Mouse (Mus musculus) limb, embryonic 14.5 days (tissue): ENCODE measurements around the gene Sco1. TPM values are rescaled to one million over a fixed set of nuclear protein-coding genes. Genes with fewer than 3 reads are reported as not detected.
"Not testable (repeated sequence)": the region's sequence is repeated elsewhere in the genome, so short reads cannot be mapped to it uniquely, and the experiment has no call there.

ENCODE experiments used
- ATAC-seq: fragments of 200-750 bp; cut with Nextera tagmentation; 2 replicates; pipeline ENCODE4 v1.8.0; 2017; ENCODE audit warnings: low read depth, moderate number of reproducible peaks, moderate TSS enrichment; ENCODE audit not compliant: low FRiP score
- DNase-seq: peaks from one replicate; pipeline ENCODE4 v3.0.0-alpha.2; 2015; ENCODE audit warnings: low spot score
- H3K27ac ChIP-seq: fragments of 300-500 bp; sonication (generic); replicated peaks from 2 replicates; pipeline ENCODE4 v1.5.1; 2014; ENCODE audit warnings: low read depth, mild to moderate bottlenecking, low read length, moderate library complexity, mixed read lengths
- H3K27me3 ChIP-seq: fragments of 300-500 bp; sonication (generic); 2 replicates; pipeline ENCODE4 v1.6.1; 2014; ENCODE audit warnings: low read length, mixed read lengths; ENCODE audit not compliant: control insufficient read depth, insufficient read depth
- H3K36me3 ChIP-seq: fragments of 300-500 bp; sonication (generic); 2 replicates; pipeline ENCODE4 v1.6.1; 2014; ENCODE audit warnings: mild to moderate bottlenecking, low read length, moderate library complexity, mixed read lengths; ENCODE audit not compliant: control insufficient read depth, insufficient read depth
- H3K4me1 ChIP-seq: fragments of 300-500 bp; sonication (generic); 2 replicates; pipeline ENCODE4 v1.6.1; 2014; ENCODE audit warnings: antibody characterized with exemption, low read length, mixed read lengths; ENCODE audit not compliant: control insufficient read depth, insufficient read depth
- H3K4me2 ChIP-seq: fragments of 300-500 bp; sonication (generic); replicated peaks from 2 replicates; pipeline ENCODE4 v1.6.1; 2014; ENCODE audit warnings: low read depth, mild to moderate bottlenecking, low read length, moderate library complexity; ENCODE audit not compliant: severe bottlenecking
- H3K4me3 ChIP-seq: fragments of 300-500 bp; sonication (generic); replicated peaks from 2 replicates; pipeline ENCODE4 v1.5.1; 2014; ENCODE audit warnings: low read length
- H3K9ac ChIP-seq: fragments of 300-500 bp; sonication (generic); 2 replicates; pipeline ENCODE4 v1.6.1; 2014; ENCODE audit warnings: mild to moderate bottlenecking, low read depth, low read length, moderate library complexity; ENCODE audit not compliant: severe bottlenecking
- H3K9me3 ChIP-seq: fragments of 300-500 bp; sonication (generic); 2 replicates; pipeline ENCODE4 v1.6.1; 2016; ENCODE audit warnings: low read length; ENCODE audit not compliant: control insufficient read depth
- POLR2A ChIP-seq: fragments of 200-500 bp; IDR thresholded peaks from 2 replicates; pipeline ENCODE4 v1.8.0; 2012; ENCODE audit warnings: inconsistent platforms, mild to moderate bottlenecking, moderate library complexity, borderline replicate concordance; ENCODE audit not compliant: insufficient read depth, insufficient read length; ENCODE audit errors: extremely low read depth
- WGBS: fragments of 180-500 bp; shearing (Covaris S2); extraction: QIAGEN DNeasy Blood & Tissue Kit; methylation state at CpG from one replicate; pipeline ENCODE4 v1.1.7; 2014; 5-methylcytosine and 5-hydroxymethylcytosine counted together
- polyA plus RNA-seq, 2 experiments: library from polyadenylated mRNA; depleted of rRNA in 1 of 2; stranded (reverse) in 1 of 2; unstranded in 1 of 2; fragments of >200 nt; fragmentation: Nextera tagmentation in 1 of 2; extraction: Ambion mirVana in 1 of 2; gene quantifications; 2 replicates each; pipeline versions ENCODE4 v1.2.1 to v1.2.3; 2012 to 2014

The Sco1 gene
- polyA plus RNA-seq, 2 experiments = 8.8 to 15.8 TPM

- TF ChIP-seq POLR2A = no peak
- ATAC-seq = no peak
- 7% methylated on average over 6 of the region's 6 CpGs for WGBS
Measured at GRCm38 (mm10) chr11:67085489-67085888, 33.0 kb downstream of the Sco1 start.

GRCm38 (mm10) chr11:67086467-67087164, 34.1 kb downstream of the Sco1 start:
- ATAC-seq = no peak

More at GRCm38 (mm10) chr11:67085489-67085888, 33.0 kb downstream of the Sco1 start:
- Histone ChIP-seq H3K4me3 (no peak overlapping the region), H3K4me1 (no peaks in the 10 kb centered on the region), H3K9ac (no peak overlapping the region), H3K27ac (no peak overlapping the region), H3K36me3 (no peaks in the 10 kb centered on the region), H3K9me3 (no peaks in the 10 kb centered on the region), H3K4me2 (no peak overlapping the region), H3K27me3 (peaks cover 13% of the 10 kb centered on the region; the same call in 1 of the 2 replicates)
- peak; percentile 88 for DNase-seq

GRCm38 (mm10) chr11:67087225-67087624, 34.8 kb downstream of the Sco1 start:
- H3K27me3 ChIP-seq = peaks cover 13% of the 10 kb centered on the region; the same call in 1 of the 2 replicates
- no peak overlapping the region for H3K4me3 ChIP-seq
- TF ChIP-seq POLR2A = no peak
- DNase-seq (no peak), ATAC-seq (no peak)
- H3K9ac ChIP-seq = no peak overlapping the region
- no peaks in the 10 kb centered on the region for H3K4me1 ChIP-seq
- no peaks in the 10 kb centered on the region for H3K36me3 ChIP-seq
- no peak overlapping the region for H3K4me2 ChIP-seq
- 87% methylated on average over 12 of the region's 12 CpGs for WGBS
- no peaks in the 10 kb centered on the region for H3K9me3 ChIP-seq
- no peak overlapping the region for H3K27ac ChIP-seq

More at GRCm38 (mm10) chr11:67086467-67087164, 34.1 kb downstream of the Sco1 start:
- no peak for TF ChIP-seq POLR2A
- Histone ChIP-seq H3K27ac (no peak overlapping the region), H3K9me3 (no peaks in the 10 kb centered on the region), H3K4me2 (no peak overlapping the region), H3K36me3 (no peaks in the 10 kb centered on the region), H3K27me3 (peaks cover 13% of the 10 kb centered on the region; the same call in 1 of the 2 replicates), H3K4me1 (no peaks in the 10 kb centered on the region), H3K9ac (no peak overlapping the region), H3K4me3 (no peak overlapping the region)
- WGBS = 40% methylated on average over 9 of the region's 9 CpGs
- DNase-seq = no peak

- not testable (repeated sequence) for H3K4me1 ChIP-seq, H3K27ac ChIP-seq, H3K4me3 ChIP-seq, H3K27me3 ChIP-seq, H3K36me3 ChIP-seq, H3K9me3 ChIP-seq, DNase-seq, H3K9ac ChIP-seq, H3K4me2 ChIP-seq, ATAC-seq
- 90% methylated on average over 11 of the region's 12 CpGs for WGBS
Measured at GRCm38 (mm10) chr11:67092354-67092753, 39.9 kb downstream of the Sco1 start.

GRCm38 (mm10) chr11:67093201-67093600, 40.7 kb downstream of the Sco1 start:
- H3K9me3 ChIP-seq = no peaks in the 10 kb centered on the region
- ATAC-seq (no peak), DNase-seq (no peak)
- H3K9ac ChIP-seq = no peak overlapping the region
- H3K4me1 ChIP-seq = no peaks in the 10 kb centered on the region
- H3K36me3 ChIP-seq = no peaks in the 10 kb centered on the region
- H3K4me2 ChIP-seq = no peak overlapping the region
- no peak for TF ChIP-seq POLR2A
- 80% methylated on average over 9 of the region's 9 CpGs for WGBS
- H3K4me3 ChIP-seq = no peak overlapping the region
- no peak overlapping the region for H3K27ac ChIP-seq
- H3K27me3 ChIP-seq = no peaks in the 10 kb centered on the region
